Mouse (Mus musculus) mesoderm, embryonic 11.5 days (tissue): ENCODE data around the gene Arid3c.

Experiments used
- DNase-seq: peaks from one replicate; pipeline ENCODE4 v3.0.0-alpha.2; 2012; ENCODE audit warnings: low read depth, low spot score

The Arid3c gene

GRCm38 (mm10) chr4:41745021-41745420, 14.1 kb upstream of the Arid3c start:
- DNase-seq, result no peak

- DNase-seq, result no peak
Observed at GRCm38 (mm10) chr4:41744131-41744530, 13.2 kb upstream of the Arid3c start.

GRCm38 (mm10) chr4:41741158-41741560, 10.2 kb upstream of the Arid3c start:
- DNase-seq, result peak; percentile 96

- DNase-seq, result no peak
Observed at GRCm38 (mm10) chr4:41740380-41741157, 9.6 kb upstream of the Arid3c start.

GRCm38 (mm10) chr4:41739260-41739659, 8.3 kb upstream of the Arid3c start:
- no peak for DNase-seq

- no peak for DNase-seq
Observed at GRCm38 (mm10) chr4:41738256-41738603, 7.3 kb upstream of the Arid3c start.

- DNase-seq, result peak; percentile 77
Observed at GRCm38 (mm10) chr4:41737602-41738255, 6.8 kb upstream of the Arid3c start.

- DNase-seq, result peak; percentile 53
Observed at GRCm38 (mm10) chr4:41726826-41727621, 3.9 kb downstream of the Arid3c start.

- peak; percentile 96 for DNase-seq
Observed at GRCm38 (mm10) chr4:41722918-41723351, 8.0 kb downstream of the Arid3c start, which contains the start of gene Dctn3. Gene Dctn3, minus strand, starts transcription at chr4:41723170.

GRCm38 (mm10) chr4:41716834-41717233, 14.1 kb downstream of the Arid3c start:
- no peak for DNase-seq

GRCm38 (mm10) chr4:41715596-41715995, 15.3 kb downstream of the Arid3c start:
- no peak for DNase-seq

- DNase-seq, result no peak
Observed at GRCm38 (mm10) chr4:41715082-41715481, 15.9 kb downstream of the Arid3c start.

- peak; percentile 77 for DNase-seq
Observed at GRCm38 (mm10) chr4:41714276-41714675, 16.7 kb downstream of the Arid3c start.

GRCm38 (mm10) chr4:41713197-41714067, 17.5 kb downstream of the Arid3c start, which contains the start of gene Rpp25l:
Gene Rpp25l, minus strand, starts transcription at chr4:41713534.
- DNase-seq, result peak; percentile 91

- DNase-seq, result no peak
Observed at GRCm38 (mm10) chr4:41712421-41713196, 18.3 kb downstream of the Arid3c start.

GRCm38 (mm10) chr4:41711705-41712375, 19.1 kb downstream of the Arid3c start:
- no peak for DNase-seq

GRCm38 (mm10) chr4:41710229-41710628, 20.7 kb downstream of the Arid3c start:
- DNase-seq, result no peak

- DNase-seq, result peak; percentile 77
Observed at GRCm38 (mm10) chr4:41708192-41708745, 22.7 kb downstream of the Arid3c start.

- peak; percentile 89 for DNase-seq
Observed at GRCm38 (mm10) chr4:41707011-41707535, 23.9 kb downstream of the Arid3c start.
